Mouse (Mus musculus) embryonic facial prominence, embryonic 15.5 days (tissue): Measurements from ENCODE around the gene Ceacam19. TPM values are rescaled to one million over a fixed set of nuclear protein-coding genes. Genes with fewer than 3 reads are reported as not detected.

Experiments used
- ATAC-seq: fragments of 200-750 bp; cut with Nextera tagmentation; 2 replicates; pipeline ENCODE4 v1.8.0; 2017; ENCODE audit warnings: low read depth, moderate TSS enrichment; ENCODE audit not compliant: insufficient number of reproducible peaks, low FRiP score, low TSS enrichment
- H3K27ac ChIP-seq: fragments of 300-500 bp; sonication (generic); replicated peaks from 2 replicates; pipeline ENCODE4 v1.5.1; 2015; ENCODE audit warnings: mild to moderate bottlenecking, inconsistent platforms
- H3K27me3 ChIP-seq: fragments of 300-500 bp; sonication (generic); 2 replicates; pipeline ENCODE4 v1.6.1; 2015; ENCODE audit warnings: inconsistent platforms
- H3K36me3 ChIP-seq: fragments of 300-500 bp; sonication (generic); 2 replicates; pipeline ENCODE4 v1.6.1; 2015; ENCODE audit warnings: mild to moderate bottlenecking, inconsistent platforms
- H3K4me1 ChIP-seq: fragments of 300-500 bp; sonication (generic); 2 replicates; pipeline ENCODE4 v1.6.1; 2015; ENCODE audit warnings: inconsistent platforms
- H3K4me2 ChIP-seq: fragments of 300-500 bp; sonication (generic); replicated peaks from 2 replicates; pipeline ENCODE4 v1.6.1; 2015; ENCODE audit warnings: mild to moderate bottlenecking, inconsistent platforms
- H3K4me3 ChIP-seq: fragments of 300-500 bp; sonication (generic); replicated peaks from 2 replicates; pipeline ENCODE4 v1.5.1; 2015; ENCODE audit warnings: mild to moderate bottlenecking, inconsistent platforms
- H3K9ac ChIP-seq: fragments of 300-500 bp; sonication (generic); 2 replicates; pipeline ENCODE4 v1.6.1; 2015; ENCODE audit warnings: inconsistent platforms
- H3K9me3 ChIP-seq: fragments of 300-500 bp; sonication (generic); replicated peaks from 2 replicates; pipeline ENCODE4 v1.6.1; 2016; ENCODE audit warnings: inconsistent platforms
- WGBS: fragments of 180-500 bp; shearing (Covaris S2); methylation state at CpG from one replicate; pipeline ENCODE4 v1.1.7; 2015; 5-methylcytosine and 5-hydroxymethylcytosine counted together
- polyA plus RNA-seq: library from polyadenylated mRNA; unstranded; fragments of >200 nt; fragmentation: Nextera tagmentation; extraction: Ambion mirVana; gene quantifications from 2 replicates; pipeline ENCODE4 v1.2.1, GENCODE M21; 2015

The Ceacam19 gene
- polyA plus RNA-seq, 1 experiment from 2014 or later = 5.5 TPM

DNA sequence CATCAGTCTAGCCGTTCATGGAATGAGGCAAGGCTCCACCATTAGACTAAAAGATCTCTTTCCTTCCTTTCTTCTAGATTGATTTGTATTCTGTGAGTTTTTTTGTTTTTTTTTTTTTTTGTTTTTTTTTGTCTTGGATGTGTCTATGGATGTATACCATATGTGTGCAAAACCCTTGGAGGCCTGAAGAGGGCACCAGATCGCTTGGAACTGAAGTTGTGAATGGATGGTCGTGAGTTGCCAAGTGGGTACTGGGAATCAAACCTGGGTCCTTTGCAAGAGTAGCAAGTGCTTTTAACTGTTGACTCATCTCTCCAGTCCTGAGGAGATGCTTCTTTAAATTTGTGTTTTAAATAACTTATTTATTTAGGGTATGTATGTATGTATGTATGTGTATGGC, 53.7 kb downstream of the Ceacam19 start:
- 65% methylated on average over 3 of the region's 3 CpGs for WGBS
- Histone ChIP-seq H3K9ac (no peak overlapping the region), H3K4me3 (no peak overlapping the region), H3K27ac (no peak overlapping the region), H3K27me3 (no peaks in the 10 kb centered on the region), H3K4me1 (peaks cover 16% of the 10 kb centered on the region), H3K36me3 (no peaks in the 10 kb centered on the region), H3K4me2 (no peak overlapping the region), H3K9me3 (no peaks in the 10 kb centered on the region)
- ATAC-seq = no peak

DNA sequence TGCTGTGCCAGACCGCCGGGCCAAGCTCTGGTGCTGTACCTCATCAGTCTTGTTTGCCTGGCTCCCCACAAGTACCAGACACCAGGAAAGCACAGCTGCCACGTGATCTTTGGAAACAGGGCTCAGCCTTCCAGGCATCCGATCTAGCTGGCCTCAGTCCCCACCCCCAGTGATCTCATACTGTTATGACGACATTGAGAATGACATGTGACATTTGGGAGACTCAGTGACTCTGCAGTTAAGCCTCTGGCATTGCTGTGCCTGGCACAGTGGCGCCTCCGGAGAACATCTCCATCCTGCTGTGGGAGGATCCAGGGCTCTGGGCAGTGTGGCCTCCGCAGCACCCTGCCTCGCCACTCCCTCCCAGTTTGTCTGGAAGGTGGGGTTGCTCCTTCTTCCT, 55.9 kb downstream of the Ceacam19 start:
- Histone ChIP-seq H3K36me3 (no peaks in the 10 kb centered on the region), H3K9ac (no peak overlapping the region), H3K4me3 (no peak overlapping the region), H3K27me3 (no peaks in the 10 kb centered on the region), H3K4me1 (peaks cover 21% of the 10 kb centered on the region), H3K9me3 (no peaks in the 10 kb centered on the region), H3K27ac (no peak overlapping the region), H3K4me2 (no peak overlapping the region)
- WGBS = 36% methylated on average over 9 of the region's 9 CpGs
- ATAC-seq = peak; percentile 20; the same call in 1 of the 2 replicates

DNA sequence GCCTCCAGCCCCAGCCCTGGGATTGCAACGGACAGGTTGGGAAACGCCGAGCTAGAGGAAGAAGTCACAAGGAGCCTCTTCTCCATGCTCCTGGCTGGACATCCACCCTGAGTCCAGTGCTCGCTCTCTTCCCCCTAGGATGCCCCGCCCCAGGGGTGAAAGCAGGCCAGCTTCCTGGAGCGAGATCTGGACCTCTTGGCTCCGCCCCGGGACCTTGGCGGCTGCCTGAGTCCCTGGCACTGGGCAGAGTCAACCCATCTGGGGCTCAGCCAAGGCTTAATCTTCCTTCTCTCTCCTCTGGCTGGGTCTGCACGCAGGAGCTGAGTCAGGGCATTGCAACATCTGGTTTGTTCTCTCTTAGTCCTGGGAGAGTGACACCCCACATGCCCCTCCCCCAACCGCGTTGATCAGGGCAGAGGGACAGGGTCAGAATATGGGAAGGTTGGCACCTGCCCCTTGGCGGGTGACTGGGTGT, 57.0 kb downstream of the Ceacam19 start:
- Histone ChIP-seq H3K27me3 (no peaks in the 10 kb centered on the region), H3K4me2 (peak overlapping the region; percentile 25), H3K36me3 (no peaks in the 10 kb centered on the region), H3K9me3 (no peaks in the 10 kb centered on the region), H3K27ac (no peak overlapping the region; the same call in 1 of the 2 replicates), H3K4me1 (peaks cover 26% of the 10 kb centered on the region), H3K9ac (no peak overlapping the region), H3K4me3 (no peak overlapping the region)
- peak; percentile 62 for ATAC-seq
- WGBS = 24% methylated on average over 13 of the region's 13 CpGs

DNA sequence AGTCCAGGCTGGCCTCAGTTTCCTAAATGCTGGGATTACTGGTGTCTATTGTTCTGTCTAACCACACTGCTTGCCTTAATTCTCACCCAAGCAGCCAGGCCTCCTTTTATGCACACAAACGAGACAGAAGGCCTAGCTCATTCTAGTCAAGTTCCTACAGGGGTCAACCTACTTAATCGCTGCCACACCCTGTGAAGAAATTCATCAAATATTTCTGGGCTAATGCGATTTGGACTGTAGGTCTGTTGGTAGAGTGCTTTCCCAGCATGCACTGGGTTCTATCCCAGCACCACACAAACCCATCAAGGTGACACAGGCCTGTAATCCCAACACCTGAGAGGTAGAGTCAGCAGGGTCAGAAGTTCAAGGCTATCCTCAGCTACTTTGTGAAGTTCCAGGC, 58.1 kb downstream of the Ceacam19 start:
- H3K4me2 ChIP-seq = no peak overlapping the region
- H3K4me3 ChIP-seq = no peak overlapping the region
- no peaks in the 10 kb centered on the region for H3K27me3 ChIP-seq
- 72% methylated on average over 3 of the region's 3 CpGs for WGBS
- H3K4me1 ChIP-seq = peaks cover 27% of the 10 kb centered on the region
- H3K9ac ChIP-seq = no peak overlapping the region
- H3K36me3 ChIP-seq = no peaks in the 10 kb centered on the region
- no peak for ATAC-seq
- no peaks in the 10 kb centered on the region for H3K9me3 ChIP-seq
- H3K27ac ChIP-seq = no peak overlapping the region

DNA sequence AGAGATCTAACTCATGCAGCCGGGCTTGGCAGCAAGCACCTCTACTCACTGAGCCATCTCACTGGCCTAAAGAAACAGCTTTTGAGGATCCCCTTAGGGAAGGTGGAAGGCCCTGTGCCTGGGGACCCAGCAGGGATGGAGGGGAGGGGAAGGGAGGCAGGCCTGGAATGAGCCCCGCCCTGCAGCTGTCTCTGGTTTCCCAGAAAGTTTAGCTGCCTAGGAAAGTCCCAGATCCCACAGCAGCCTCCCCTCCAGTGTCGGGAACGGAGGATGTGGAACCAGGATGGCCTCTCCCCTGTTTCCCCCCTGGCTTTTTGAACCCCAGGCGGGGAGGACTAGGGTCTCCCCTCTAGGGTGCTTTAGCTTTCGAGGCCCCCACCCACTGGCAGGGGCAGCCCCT, 61.0 kb downstream of the Ceacam19 start:
- 20% methylated on average over 6 of the region's 6 CpGs for WGBS
- no peaks in the 10 kb centered on the region for H3K9me3 ChIP-seq
- no peak overlapping the region for H3K4me3 ChIP-seq
- H3K9ac ChIP-seq = peak overlapping the region; percentile 9; the same call in 1 of the 2 replicates
- H3K4me1 ChIP-seq = peaks cover 48% of the 10 kb centered on the region
- H3K27me3 ChIP-seq = peaks cover 6% of the 10 kb centered on the region
- no peak overlapping the region for H3K4me2 ChIP-seq
- H3K36me3 ChIP-seq = no peaks in the 10 kb centered on the region
- no peak for ATAC-seq
- H3K27ac ChIP-seq = no peak overlapping the region

Other genes with a start within 250 kb of the Ceacam19 start
- gene Clptm1, start 222.9 kb downstream of the Ceacam19 start, polyA plus RNA-seq = 78.0 and 89.1 TPM in 2 replicates
- gene Apoc2, start 210.0 kb downstream of the Ceacam19 start, polyA plus RNA-seq = 0.67 and 1.3 TPM in 2 replicates
- gene Gm44805, start 206.5 kb downstream of the Ceacam19 start, polyA plus RNA-seq = not detected in 2 replicates
- 0.16 TPM in 1 of 2 replicates, not detected in the other for gene Apoc4, start 206.5 kb downstream of the Ceacam19 start, polyA plus RNA-seq
- gene Apoc1, start 195.3 kb downstream of the Ceacam19 start, polyA plus RNA-seq = 38.9 and 45.8 TPM in 2 replicates
- gene Apoe, start 188.8 kb downstream of the Ceacam19 start, polyA plus RNA-seq = 442 and 474 TPM in 2 replicates
- 146 and 148 TPM in 2 replicates for gene Tomm40, start 172.5 kb downstream of the Ceacam19 start, polyA plus RNA-seq
- gene Nectin2, start 137.5 kb downstream of the Ceacam19 start, polyA plus RNA-seq = 79.6 and 86.6 TPM in 2 replicates
- 158 and 163 TPM in 2 replicates for gene Bcam, start 116.9 kb downstream of the Ceacam19 start, polyA plus RNA-seq
- gene Cblc, start 91.2 kb downstream of the Ceacam19 start, polyA plus RNA-seq = 13.2 and 17.2 TPM in 2 replicates
- gene Bcl3, start 65.2 kb downstream of the Ceacam19 start, polyA plus RNA-seq = 4.7 and 6.9 TPM in 2 replicates
- gene Gm19345, start 36.0 kb downstream of the Ceacam19 start, polyA plus RNA-seq = 0.59 TPM in 1 of 2 replicates, not detected in the other
- gene Ceacam16, start 26.7 kb downstream of the Ceacam19 start, polyA plus RNA-seq = not detected in 2 replicates
- 13.2 and 14.1 TPM in 2 replicates for gene Pvr, start 33.2 kb upstream of the Ceacam19 start, polyA plus RNA-seq
- gene Igsf23, start 62.8 kb upstream of the Ceacam19 start, polyA plus RNA-seq = 0.11 TPM in 1 of 2 replicates, not detected in the other
- gene Ceacam20, start 77.4 kb upstream of the Ceacam19 start, polyA plus RNA-seq = not detected in 2 replicates
- gene Nlrp9b, start 103.5 kb upstream of the Ceacam19 start, polyA plus RNA-seq = not detected in 2 replicates
- gene Vmn1r91, start 211.7 kb upstream of the Ceacam19 start, polyA plus RNA-seq = not detected in 2 replicates
- gene Gm16442, start 234.6 kb upstream of the Ceacam19 start, polyA plus RNA-seq = not detected in 2 replicates